Mouse (Mus musculus) G1E (cell line): ENCODE data around the gene Xkr8.

ENCODE experiments used
- CTCF ChIP-seq: IDR thresholded peaks from 2 replicates; pipeline ENCODE4 v1.5.1; 2012; ENCODE audit warnings: low read depth, low read length, inconsistent platforms, mixed read lengths
- GATA1 ChIP-seq: IDR thresholded peaks from 2 replicates; pipeline ENCODE4 v1.6.1; 2012; ENCODE audit warnings: borderline replicate concordance, low read length, inconsistent platforms, mixed read lengths
- POLR2AphosphoS5 ChIP-seq: IDR thresholded peaks from 2 replicates; pipeline ENCODE4 v1.6.1; 2012; ENCODE audit warnings: low read depth, low read length, inconsistent platforms; ENCODE audit not compliant: insufficient replicate concordance

- TF ChIP-seq CTCF: no peak
- no peak for TF ChIP-seq GATA1
- no peak for TF ChIP-seq POLR2AphosphoS5
Observed at GRCm38 (mm10) chr4:132757633-132758351, 25.4 kb upstream of the Xkr8 start.
